Mouse (Mus musculus) thymus, adult 2 months (tissue): ENCODE results near the gene S100pbp. TPM values are rescaled to one million over a fixed set of nuclear protein-coding genes. Genes with fewer than 3 reads are reported as not detected.

ENCODE experiments used
- DNase-seq: peaks from one replicate; pipeline ENCODE4 v3.0.0; 2021
- H3K27ac ChIP-seq: fragments of 200-500 bp; 2 replicates; pipeline ENCODE4 v1.5.1; 2012; ENCODE audit warnings: low read length, control low read depth; ENCODE audit not compliant: control insufficient read depth, insufficient read depth
- H3K27me3 ChIP-seq: fragments of 200-500 bp; 2 replicates; pipeline ENCODE4 v1.6.1; 2012; ENCODE audit warnings: mild to moderate bottlenecking, low read length, moderate library complexity, mixed read lengths; ENCODE audit not compliant: control insufficient read depth, insufficient read depth
- H3K36me3 ChIP-seq: fragments of 200-500 bp; 2 replicates; pipeline ENCODE4 v1.6.1; 2012; ENCODE audit warnings: mild to moderate bottlenecking, low read length, moderate library complexity; ENCODE audit not compliant: control insufficient read depth, insufficient read depth
- H3K4me1 ChIP-seq: fragments of 200-500 bp; replicated peaks from 2 replicates; pipeline ENCODE4 v1.6.1; 2012; ENCODE audit warnings: low read length; ENCODE audit not compliant: control insufficient read depth, insufficient read depth
- H3K4me3 ChIP-seq: fragments of 200-500 bp; 2 replicates; pipeline ENCODE4 v1.5.1; 2012; ENCODE audit warnings: mild to moderate bottlenecking, low read length, control low read depth, moderate library complexity; ENCODE audit not compliant: control insufficient read depth, insufficient read depth
- CTCF ChIP-seq: fragments of 200-500 bp; IDR thresholded peaks from 2 replicates; pipeline ENCODE4 v1.5.1; 2012; ENCODE audit warnings: mild to moderate bottlenecking, control low read depth, low read length, moderate library complexity, borderline replicate concordance; ENCODE audit not compliant: control insufficient read depth, poor library complexity, insufficient read depth; ENCODE audit errors: extremely low read depth
- POLR2A ChIP-seq: fragments of 200-500 bp; IDR thresholded peaks from 2 replicates; pipeline ENCODE4 v1.6.1; 2012; ENCODE audit warnings: mild to moderate bottlenecking, low read length, control low read depth, moderate library complexity; ENCODE audit not compliant: control insufficient read depth, poor library complexity, insufficient read depth; ENCODE audit errors: extremely low read depth
- WGBS: fragments of 180-500 bp; shearing (Covaris S2); methylation state at CpG from one replicate; pipeline ENCODE4 v1.1.7; 2018; 5-methylcytosine and 5-hydroxymethylcytosine counted together
- polyA plus RNA-seq: library from polyadenylated mRNA; depleted of rRNA; stranded (reverse); fragments of >200 nt; gene quantifications from 2 replicates; pipeline ENCODE4 v1.2.3, GENCODE M21; 2012

The S100pbp gene
- polyA plus RNA-seq, 1 experiment, result 58.7 TPM

GRCm38 (mm10) chr4:129122107-129122506 lies 67.4 kb downstream of the S100pbp start:
- H3K27ac ChIP-seq, result no peak overlapping the region
- TF ChIP-seq POLR2A (no peak), CTCF (no peak)
- 43% methylated on average over 9 of the region's 9 CpGs for WGBS
- H3K4me1 ChIP-seq, result peaks cover 5% of the 10 kb centered on the region; the same call in 1 of the 2 replicates
- no peaks in the 10 kb centered on the region for H3K36me3 ChIP-seq
- no peak overlapping the region for H3K4me3 ChIP-seq
- no peak for DNase-seq
- no peaks in the 10 kb centered on the region; the same call in 1 of the 2 replicates for H3K27me3 ChIP-seq

DNA sequence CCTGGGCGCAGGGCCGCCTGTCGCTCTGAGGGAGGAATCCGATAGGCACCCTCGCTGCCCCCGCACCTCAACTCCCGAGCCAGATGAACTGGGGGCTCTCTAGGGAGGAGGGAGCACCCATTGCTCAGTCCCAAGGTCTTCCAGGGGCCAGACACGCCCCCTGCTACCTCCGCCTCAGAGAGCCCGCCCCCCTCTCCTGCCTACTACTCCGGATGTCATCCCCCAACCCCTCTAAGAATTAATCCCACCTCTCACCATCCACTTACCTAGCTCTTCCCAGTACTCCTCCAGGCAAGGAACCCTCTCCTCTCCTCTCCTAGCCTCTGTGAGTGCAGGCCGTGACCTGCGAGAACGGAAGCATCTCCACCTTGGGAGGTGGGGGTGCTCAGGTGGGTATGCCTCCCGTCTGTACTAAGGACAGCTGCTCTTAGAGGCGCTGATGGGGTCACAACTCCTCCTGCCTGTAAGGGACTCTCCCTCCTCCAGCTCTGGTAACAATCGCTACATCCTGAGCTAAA lies 67.9 kb downstream of the S100pbp start, which contains the start of gene Hpca:
Hpca (minus strand) TSS at position 468 of the 518 bp plus-strand sequence.
- 15% methylated on average over 16 of the region's 17 CpGs for WGBS
- Histone ChIP-seq H3K36me3 (no peaks in the 10 kb centered on the region), H3K27ac (no peak within 1 kb of the TSS), H3K27me3 (no peaks in the 10 kb centered on the region; the same call in 1 of the 2 replicates), H3K4me3 (no peak within 1 kb of the TSS), H3K4me1 (peaks cover 5% of the 10 kb centered on the region; the same call in 1 of the 2 replicates)
- TF ChIP-seq CTCF, result no peak
- TF ChIP-seq POLR2A, result no peak
- DNase-seq, result no peak

- Histone ChIP-seq H3K36me3 (no peaks in the 10 kb centered on the region), H3K4me3 (no peak overlapping the region), H3K4me1 (peaks cover 2% of the 10 kb centered on the region; the same call in 1 of the 2 replicates), H3K27ac (no peak overlapping the region), H3K27me3 (no peaks in the 10 kb centered on the region; the same call in 1 of the 2 replicates)
- TF ChIP-seq POLR2A (no peak), CTCF (0 out of 2 replicates have a peak, but pooled peaks have one; percentile 18)
- DNase-seq, result peak; percentile 73
- WGBS, result 2% methylated on average over 54 of the region's 59 CpGs
Measured at GRCm38 (mm10) chr4:129120520-129121445, 68.7 kb downstream of the S100pbp start.

GRCm38 (mm10) chr4:129119708-129120107 lies 69.8 kb downstream of the S100pbp start:
- WGBS, result 82% methylated on average over 10 of the region's 10 CpGs
- Histone ChIP-seq H3K27me3 (no peaks in the 10 kb centered on the region; the same call in 1 of the 2 replicates), H3K4me1 (no peaks in the 10 kb centered on the region), H3K27ac (no peak overlapping the region), H3K36me3 (no peaks in the 10 kb centered on the region), H3K4me3 (no peak overlapping the region)
- TF ChIP-seq POLR2A, result no peak
- TF ChIP-seq CTCF, result no peak
- DNase-seq, result no peak

DNA sequence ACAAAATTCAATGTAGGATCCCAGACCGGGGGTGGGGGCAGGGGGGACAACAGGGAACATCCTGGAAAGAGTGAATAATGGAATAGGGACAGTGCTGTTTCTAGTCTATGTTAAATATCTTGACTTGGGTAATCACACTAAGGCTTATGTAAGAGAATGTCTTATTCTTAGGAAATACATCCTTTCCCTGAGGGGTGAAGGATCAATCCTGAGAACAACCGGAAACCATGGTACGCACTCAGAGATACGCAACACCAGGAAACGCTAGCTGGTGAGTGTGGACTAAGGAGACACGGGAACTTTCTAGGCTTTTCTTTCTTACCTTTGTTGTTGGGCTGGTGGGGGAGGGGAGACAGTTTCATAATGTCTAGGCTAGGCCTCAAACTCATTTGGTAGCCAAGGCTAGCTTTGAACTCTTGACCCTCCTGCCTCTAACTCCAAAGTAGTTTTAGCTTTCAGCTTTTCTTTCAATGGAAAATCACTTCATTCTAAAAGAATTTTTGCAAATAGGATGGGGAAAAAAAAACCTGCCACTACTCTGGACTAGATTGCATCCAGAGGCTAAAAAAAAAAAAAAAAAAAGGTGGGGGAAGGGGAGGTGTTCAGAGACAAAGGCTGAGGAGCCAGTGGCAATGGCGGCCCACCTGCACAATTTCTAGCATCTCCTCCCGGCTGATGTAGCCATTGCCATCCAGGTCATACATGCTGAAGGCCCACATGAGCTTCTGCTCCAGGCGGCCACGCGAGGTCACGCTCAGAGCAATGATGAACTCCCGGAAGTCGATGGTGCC lies 71.6 kb downstream of the S100pbp start:
- no peaks in the 10 kb centered on the region for H3K36me3 ChIP-seq
- H3K27ac ChIP-seq, result no peak overlapping the region
- H3K4me3 ChIP-seq, result no peak overlapping the region
- no peak for DNase-seq
- TF ChIP-seq POLR2A (no peak), CTCF (no peak)
- WGBS, result 90% methylated on average over 14 of the region's 14 CpGs
- H3K27me3 ChIP-seq, result no peaks in the 10 kb centered on the region; the same call in 1 of the 2 replicates
- peaks cover 5% of the 10 kb centered on the region; the same call in 1 of the 2 replicates for H3K4me1 ChIP-seq

- no peaks in the 10 kb centered on the region for H3K36me3 ChIP-seq
- peaks cover 5% of the 10 kb centered on the region; the same call in 1 of the 2 replicates for H3K4me1 ChIP-seq
- no peaks in the 10 kb centered on the region; the same call in 1 of the 2 replicates for H3K27me3 ChIP-seq
- H3K27ac ChIP-seq, result no peak overlapping the region
- WGBS, result 94% methylated on average over 8 of the region's 8 CpGs
- H3K4me3 ChIP-seq, result no peak overlapping the region
- TF ChIP-seq CTCF (no peak), POLR2A (no peak)
- DNase-seq, result no peak
Measured at GRCm38 (mm10) chr4:129116703-129117102, 72.8 kb downstream of the S100pbp start.
